Mouse (Mus musculus) kidney, embryonic 16.5 days (tissue): ENCODE measurements around the gene Tnfrsf22. TPM values are rescaled to one million over a fixed set of nuclear protein-coding genes. Genes with fewer than 3 reads are reported as not detected.
"Not testable (repeated sequence)": the region's sequence is repeated elsewhere in the genome, so short reads cannot be mapped to it uniquely, and the experiment has no call there.

ENCODE experiments used
- ATAC-seq: fragments of 200-750 bp; cut with Nextera tagmentation; 2 replicates; pipeline ENCODE4 v1.8.0; 2017; ENCODE audit warnings: moderate TSS enrichment; ENCODE audit not compliant: low FRiP score, low TSS enrichment
- H3K27ac ChIP-seq: fragments of 300-500 bp; sonication (generic); 2 replicates; pipeline ENCODE4 v1.5.1; 2014; ENCODE audit warnings: low read length
- H3K27me3 ChIP-seq: fragments of 300-500 bp; sonication (generic); 2 replicates; pipeline ENCODE4 v1.6.1; 2014; ENCODE audit warnings: low read length, control low read depth, mixed read lengths; ENCODE audit not compliant: insufficient read depth
- H3K36me3 ChIP-seq: fragments of 300-500 bp; sonication (generic); 2 replicates; pipeline ENCODE4 v1.6.1; 2014; ENCODE audit warnings: low read length, control low read depth, mixed read lengths; ENCODE audit not compliant: insufficient read depth
- H3K4me1 ChIP-seq: fragments of 300-500 bp; sonication (generic); 2 replicates; pipeline ENCODE4 v1.6.1; 2014; ENCODE audit warnings: low read length, control low read depth, mixed read lengths; ENCODE audit not compliant: insufficient read depth
- H3K4me2 ChIP-seq: fragments of 300-500 bp; sonication (generic); replicated peaks from 2 replicates; pipeline ENCODE4 v1.6.1; 2014; ENCODE audit warnings: low read depth, low read length
- H3K4me3 ChIP-seq: fragments of 300-500 bp; sonication (generic); 2 replicates; pipeline ENCODE4 v1.5.1; 2014; ENCODE audit warnings: mild to moderate bottlenecking, low read length
- H3K9ac ChIP-seq: fragments of 300-500 bp; sonication (generic); replicated peaks from 2 replicates; pipeline ENCODE4 v1.6.1; 2014; ENCODE audit warnings: low read length
- H3K9me3 ChIP-seq: fragments of 300-500 bp; sonication (generic); 2 replicates; pipeline ENCODE4 v1.6.1; 2016; ENCODE audit warnings: low read length, control low read depth
- WGBS: fragments of 180-500 bp; shearing (Covaris S2); extraction: QIAGEN DNeasy Blood & Tissue Kit; methylation state at CpG from one replicate; pipeline ENCODE4 v1.1.7; 2014; 5-methylcytosine and 5-hydroxymethylcytosine counted together
- polyA plus RNA-seq: library from polyadenylated mRNA; unstranded; fragments of >200 nt; fragmentation: Nextera tagmentation; extraction: Ambion mirVana; gene quantifications from 2 replicates; pipeline ENCODE4 v1.2.1, GENCODE M21; 2015

Tnfrsf22 gene
- 10.0 and 12.3 TPM in 2 replicates for polyA plus RNA-seq

- peak within 1 kb of the TSS; percentile 72 for H3K9ac ChIP-seq
- no peak within 1 kb of the TSS for H3K27ac ChIP-seq
- peaks cover 5% of the 10 kb centered on the region for H3K9me3 ChIP-seq
- H3K27me3 ChIP-seq: no peaks in the 10 kb centered on the region
- no peaks in the 10 kb centered on the region; the same call in 1 of the 2 replicates for H3K4me1 ChIP-seq
- H3K36me3 ChIP-seq: no peaks in the 10 kb centered on the region
- H3K4me2 ChIP-seq: peak within 1 kb of the TSS; percentile 73
- WGBS: 2% methylated on average over 39 of the region's 39 CpGs
- peak within 1 kb of the TSS; percentile 65 for H3K4me3 ChIP-seq
- ATAC-seq: peak; percentile 99
Measured at GRCm38 (mm10) chr7:143649034-143649768, at the start of gene Tnfrsf22. TSS of gene Tnfrsf22 (minus strand) at chr7:143649661.

- H3K27me3 ChIP-seq: no peaks in the 10 kb centered on the region
- H3K4me3 ChIP-seq: no peak overlapping the region
- H3K4me2 ChIP-seq: no peak overlapping the region
- ATAC-seq: no peak
- no peaks in the 10 kb centered on the region for H3K4me1 ChIP-seq
- no peak overlapping the region for H3K9ac ChIP-seq
- H3K27ac ChIP-seq: no peak overlapping the region
- H3K36me3 ChIP-seq: peaks cover 58% of the 10 kb centered on the region
- 73% methylated on average over 2 of the region's 2 CpGs for WGBS
- 0 out of 2 replicates have a peak, but pooled peaks cover 3% of the 10 kb centered on the region for H3K9me3 ChIP-seq
Measured at GRCm38 (mm10) chr7:143696140-143696539, 46.7 kb upstream of the Tnfrsf22 start.

DNA sequence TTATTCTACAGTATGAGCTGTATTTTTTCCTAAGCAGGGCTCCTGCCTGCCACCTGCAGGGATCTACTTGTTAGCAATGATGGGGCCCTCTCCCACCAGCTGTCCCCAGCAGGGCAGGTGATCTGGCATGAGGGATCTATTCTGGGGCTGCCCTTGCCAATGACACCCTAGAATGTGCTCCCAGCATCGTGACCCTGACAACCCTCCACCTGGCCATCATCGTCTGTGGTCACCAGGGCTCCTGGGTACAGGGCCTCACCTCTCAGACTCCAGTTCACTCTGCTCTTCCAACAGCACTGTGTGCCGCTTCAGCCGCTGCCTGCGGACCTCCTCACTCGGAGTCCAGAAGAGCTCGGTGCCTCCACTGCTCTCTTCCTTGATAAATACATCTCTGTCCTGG is 45.1 kb upstream of the Tnfrsf22 start:
- Histone ChIP-seq H3K4me3 (no peak overlapping the region), H3K27me3 (no peaks in the 10 kb centered on the region), H3K4me1 (no peaks in the 10 kb centered on the region), H3K4me2 (no peak overlapping the region), H3K9ac (no peak overlapping the region), H3K36me3 (peaks cover 66% of the 10 kb centered on the region), H3K9me3 (0 out of 2 replicates have a peak, but pooled peaks cover 3% of the 10 kb centered on the region), H3K27ac (no peak overlapping the region)
- ATAC-seq: no peak
- WGBS: 86% methylated on average over 7 of the region's 7 CpGs

DNA sequence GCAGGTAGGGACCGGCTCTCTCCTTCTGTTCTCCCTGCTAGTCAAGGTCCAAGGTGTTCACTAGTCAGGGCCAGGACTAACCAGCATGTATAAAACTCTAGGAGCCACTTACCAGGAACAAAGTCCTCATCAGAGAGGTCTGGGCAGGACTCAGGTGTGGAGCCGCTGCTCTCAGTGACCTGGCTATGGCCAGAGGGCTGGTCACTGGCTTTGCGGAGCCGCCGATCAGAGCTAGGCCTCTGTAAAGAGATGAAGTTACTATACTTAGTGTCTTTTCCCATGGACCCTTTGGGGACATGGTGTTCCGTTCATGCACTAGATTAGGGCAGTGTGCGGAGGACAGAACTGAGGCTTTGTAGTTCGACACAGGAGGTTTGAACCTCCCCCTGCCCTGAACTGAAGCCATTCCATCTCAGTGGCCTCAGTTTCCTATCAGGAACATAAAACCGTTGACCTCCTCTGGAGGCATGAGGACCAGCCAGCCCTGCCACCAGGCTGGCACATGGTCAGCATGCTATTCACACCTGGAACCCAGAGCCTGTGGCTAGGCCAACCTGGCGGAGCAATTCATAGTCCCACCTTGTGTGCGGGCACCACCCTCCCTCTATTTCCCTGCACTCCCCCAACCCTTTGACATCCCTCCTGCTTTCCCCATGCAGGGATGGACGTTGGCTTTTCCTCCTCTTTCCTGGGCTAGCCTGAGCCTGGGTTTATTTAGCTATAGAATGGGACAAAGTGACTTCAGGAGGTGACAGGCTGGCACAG is 43.5 kb upstream of the Tnfrsf22 start:
- no peak overlapping the region for H3K9ac ChIP-seq
- H3K4me3 ChIP-seq: no peak overlapping the region
- H3K36me3 ChIP-seq: peaks cover 68% of the 10 kb centered on the region
- H3K27me3 ChIP-seq: no peaks in the 10 kb centered on the region
- H3K4me2 ChIP-seq: no peak overlapping the region
- ATAC-seq: no peak
- H3K27ac ChIP-seq: no peak overlapping the region
- WGBS: 91% methylated on average over 12 of the region's 12 CpGs
- H3K4me1 ChIP-seq: no peaks in the 10 kb centered on the region
- 0 out of 2 replicates have a peak, but pooled peaks cover 3% of the 10 kb centered on the region for H3K9me3 ChIP-seq

DNA sequence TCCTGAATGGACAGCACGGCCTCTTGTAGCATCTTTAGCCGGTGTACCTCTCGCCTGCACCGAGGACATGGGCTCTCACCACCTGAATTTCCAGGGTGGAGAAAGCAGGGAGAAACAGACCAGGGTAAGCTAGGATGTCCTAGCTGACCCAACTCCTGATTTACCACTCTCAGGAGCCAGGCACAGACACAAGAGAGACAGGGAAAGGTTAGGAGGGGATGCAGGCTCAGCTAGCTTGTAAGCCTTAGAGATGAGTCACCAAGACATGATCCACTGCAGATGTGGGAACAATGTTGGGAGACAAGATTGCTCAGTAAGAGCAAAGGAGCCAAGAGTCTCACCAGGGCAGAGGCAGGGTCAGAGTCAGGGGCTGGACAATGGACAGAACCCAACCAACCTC is 42.4 kb upstream of the Tnfrsf22 start:
- Histone ChIP-seq H3K9me3 (0 out of 2 replicates have a peak, but pooled peaks cover 3% of the 10 kb centered on the region), H3K27me3 (no peaks in the 10 kb centered on the region), H3K36me3 (peaks cover 65% of the 10 kb centered on the region), H3K4me1 (no peaks in the 10 kb centered on the region), H3K4me3 (no peak overlapping the region), H3K27ac (no peak overlapping the region), H3K4me2 (no peak overlapping the region), H3K9ac (no peak overlapping the region)
- ATAC-seq: no peak
- 88% methylated on average over 4 of the region's 4 CpGs for WGBS

DNA sequence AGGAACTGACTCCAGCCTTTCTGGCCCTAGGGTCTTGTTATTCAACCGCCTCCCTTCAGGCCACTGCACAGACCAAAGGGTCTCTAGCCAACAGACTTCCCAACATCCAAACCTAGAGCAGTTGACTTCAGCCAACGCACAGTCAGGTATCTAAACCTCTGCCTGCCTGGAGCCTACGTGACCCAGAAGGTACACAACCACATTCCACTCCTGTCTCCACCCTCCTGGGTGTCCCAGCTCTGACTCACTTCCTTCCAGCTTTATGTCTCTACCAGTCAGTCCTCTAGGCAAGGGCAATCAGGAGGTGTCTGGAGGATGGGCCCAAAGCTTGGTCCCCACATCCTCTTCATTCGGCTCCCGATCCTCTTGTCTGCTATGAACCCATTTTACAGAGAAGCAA is 41.7 kb upstream of the Tnfrsf22 start:
- Histone ChIP-seq H3K4me2 (no peak overlapping the region), H3K36me3 (peaks cover 61% of the 10 kb centered on the region), H3K27ac (no peak overlapping the region), H3K4me1 (no peaks in the 10 kb centered on the region), H3K9ac (no peak overlapping the region), H3K9me3 (0 out of 2 replicates have a peak, but pooled peaks cover 2% of the 10 kb centered on the region), H3K27me3 (no peaks in the 10 kb centered on the region), H3K4me3 (no peak overlapping the region)
- ATAC-seq: no peak
- WGBS: 91% methylated on average over 5 of the region's 5 CpGs

- 79% methylated on average over 4 of the region's 4 CpGs for WGBS
- H3K27me3 ChIP-seq: no peaks in the 10 kb centered on the region
- H3K36me3 ChIP-seq: peaks cover 51% of the 10 kb centered on the region
- no peak overlapping the region for H3K4me2 ChIP-seq
- H3K9me3 ChIP-seq: no peaks in the 10 kb centered on the region
- H3K4me1 ChIP-seq: 0 out of 2 replicates have a peak, but pooled peaks cover 3% of the 10 kb centered on the region
- ATAC-seq: no peak
- no peak overlapping the region for H3K4me3 ChIP-seq
- H3K9ac ChIP-seq: no peak overlapping the region
- no peak overlapping the region for H3K27ac ChIP-seq
Measured at GRCm38 (mm10) chr7:143689946-143690345, 40.5 kb upstream of the Tnfrsf22 start.

GRCm38 (mm10) chr7:143689481-143689880 is 40.0 kb upstream of the Tnfrsf22 start:
- Histone ChIP-seq H3K4me3 (no peak overlapping the region), H3K9me3 (no peaks in the 10 kb centered on the region), H3K4me2 (no peak overlapping the region), H3K27ac (no peak overlapping the region), H3K4me1 (0 out of 2 replicates have a peak, but pooled peaks cover 3% of the 10 kb centered on the region), H3K9ac (no peak overlapping the region), H3K27me3 (no peaks in the 10 kb centered on the region), H3K36me3 (peaks cover 46% of the 10 kb centered on the region)
- 74% methylated on average over 7 of the region's 7 CpGs for WGBS
- ATAC-seq: no peak

DNA sequence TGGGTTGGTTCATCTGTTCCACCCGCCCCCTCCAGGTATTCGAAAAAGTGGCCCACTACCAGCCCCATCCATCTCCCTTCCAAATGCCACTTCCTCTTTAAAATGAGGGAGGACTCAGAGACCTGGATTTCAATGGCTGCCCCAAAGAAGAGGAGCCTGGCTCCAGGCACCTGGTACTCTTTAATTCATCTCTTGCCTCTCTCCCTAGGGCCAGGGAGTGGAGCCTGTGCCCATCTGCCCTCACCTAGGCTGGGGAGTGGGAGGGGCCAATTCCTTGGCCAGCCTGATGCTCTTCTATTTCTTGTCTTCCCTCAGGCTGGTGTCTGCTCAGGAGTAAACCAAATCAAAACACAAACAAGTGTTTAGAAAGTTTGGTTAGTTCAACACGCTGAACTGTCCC is 37.2 kb upstream of the Tnfrsf22 start:
- H3K27me3 ChIP-seq, H3K9me3 ChIP-seq, H3K4me2 ChIP-seq, ATAC-seq, H3K4me3 ChIP-seq, H3K4me1 ChIP-seq, H3K9ac ChIP-seq, H3K27ac ChIP-seq: not testable (repeated sequence)
- H3K36me3 ChIP-seq: peaks cover 24% of the 10 kb centered on the region; the same call in 1 of the 2 replicates
- 86% methylated on average over 3 of the region's 3 CpGs for WGBS

- not testable (repeated sequence) for H3K27me3 ChIP-seq, H3K4me2 ChIP-seq, H3K4me1 ChIP-seq, H3K9me3 ChIP-seq, H3K4me3 ChIP-seq, H3K27ac ChIP-seq, H3K9ac ChIP-seq
- peak; percentile 59 for ATAC-seq
- H3K36me3 ChIP-seq: peaks cover 19% of the 10 kb centered on the region; the same call in 1 of the 2 replicates
- WGBS: 34% methylated on average over 4 of the region's 4 CpGs
Measured at GRCm38 (mm10) chr7:143686191-143686590, 36.7 kb upstream of the Tnfrsf22 start.
